Mouse (Mus musculus) thymus, adult 2 months (tissue): Measurements from ENCODE around the gene Abcb7. TPM values are rescaled to one million over a fixed set of nuclear protein-coding genes. Genes with fewer than 3 reads are reported as not detected.

Source experiments
- DNase-seq: peaks from one replicate; pipeline ENCODE4 v3.0.0; 2021
- H3K27ac ChIP-seq: fragments of 200-500 bp; 2 replicates; pipeline ENCODE4 v1.5.1; 2012; ENCODE audit warnings: low read length, control low read depth; ENCODE audit not compliant: control insufficient read depth, insufficient read depth
- H3K27me3 ChIP-seq: fragments of 200-500 bp; 2 replicates; pipeline ENCODE4 v1.6.1; 2012; ENCODE audit warnings: mild to moderate bottlenecking, low read length, moderate library complexity, mixed read lengths; ENCODE audit not compliant: control insufficient read depth, insufficient read depth
- H3K36me3 ChIP-seq: fragments of 200-500 bp; 2 replicates; pipeline ENCODE4 v1.6.1; 2012; ENCODE audit warnings: mild to moderate bottlenecking, low read length, moderate library complexity; ENCODE audit not compliant: control insufficient read depth, insufficient read depth
- H3K4me1 ChIP-seq: fragments of 200-500 bp; replicated peaks from 2 replicates; pipeline ENCODE4 v1.6.1; 2012; ENCODE audit warnings: low read length; ENCODE audit not compliant: control insufficient read depth, insufficient read depth
- H3K4me3 ChIP-seq: fragments of 200-500 bp; 2 replicates; pipeline ENCODE4 v1.5.1; 2012; ENCODE audit warnings: mild to moderate bottlenecking, low read length, control low read depth, moderate library complexity; ENCODE audit not compliant: control insufficient read depth, insufficient read depth
- CTCF ChIP-seq: fragments of 200-500 bp; IDR thresholded peaks from 2 replicates; pipeline ENCODE4 v1.5.1; 2012; ENCODE audit warnings: mild to moderate bottlenecking, control low read depth, low read length, moderate library complexity, borderline replicate concordance; ENCODE audit not compliant: control insufficient read depth, poor library complexity, insufficient read depth; ENCODE audit errors: extremely low read depth
- POLR2A ChIP-seq: fragments of 200-500 bp; IDR thresholded peaks from 2 replicates; pipeline ENCODE4 v1.6.1; 2012; ENCODE audit warnings: mild to moderate bottlenecking, low read length, control low read depth, moderate library complexity; ENCODE audit not compliant: control insufficient read depth, poor library complexity, insufficient read depth; ENCODE audit errors: extremely low read depth
- WGBS: fragments of 180-500 bp; shearing (Covaris S2); methylation state at CpG from one replicate; pipeline ENCODE4 v1.1.7; 2018; 5-methylcytosine and 5-hydroxymethylcytosine counted together
- polyA plus RNA-seq: library from polyadenylated mRNA; depleted of rRNA; stranded (reverse); fragments of >200 nt; gene quantifications from 2 replicates; pipeline ENCODE4 v1.2.3, GENCODE M21; 2012; rRNA removed

Abcb7 gene
- polyA plus RNA-seq, result 6.6 and 7.6 TPM in 2 replicates

- Histone ChIP-seq H3K4me1 (peaks cover 3% of the 10 kb centered on the region; the same call in 1 of the 2 replicates), H3K36me3 (no peaks in the 10 kb centered on the region), H3K27ac (peak within 1 kb of the TSS; percentile 90), H3K4me3 (peak within 1 kb of the TSS; percentile 99), H3K27me3 (no peaks in the 10 kb centered on the region)
- TF ChIP-seq POLR2A (0 out of 2 replicates have a peak, but pooled peaks have one; percentile 28), CTCF (no peak)
- under 1% methylated on average over 57 of the region's 58 CpGs for WGBS
- DNase-seq, result peak; percentile 87
Measured at GRCm38 (mm10) chrX:104413183-104413983, at the start of gene Abcb7. Gene Abcb7, minus strand, starts transcription at chrX:104413856.

DNA sequence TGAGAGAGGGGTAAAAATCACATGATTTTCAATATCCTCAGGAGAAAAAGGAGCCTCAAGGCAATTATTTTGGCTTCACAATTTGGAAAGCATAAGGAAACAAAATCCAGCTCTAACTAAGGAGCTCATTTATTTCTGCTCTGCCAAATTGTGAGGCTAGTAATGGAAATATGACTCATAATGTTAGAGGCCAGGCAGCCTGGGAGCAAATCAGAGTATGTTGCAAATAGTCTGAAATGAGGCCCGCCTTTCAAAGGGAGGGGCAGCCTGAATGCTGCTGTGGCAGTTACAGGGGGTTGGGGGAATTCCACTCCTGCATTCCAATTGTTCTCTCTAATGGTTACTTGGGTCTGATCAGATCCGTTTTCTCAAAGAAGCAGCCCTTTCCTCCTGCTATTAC is 48.1 kb upstream of the Abcb7 start:
- Histone ChIP-seq H3K36me3 (no peaks in the 10 kb centered on the region), H3K4me1 (no peaks in the 10 kb centered on the region), H3K4me3 (no peak overlapping the region), H3K27me3 (no peaks in the 10 kb centered on the region), H3K27ac (no peak overlapping the region)
- 91% methylated on average over 2 of the region's 2 CpGs for WGBS
- DNase-seq, result no peak
- TF ChIP-seq POLR2A, result no peak
- no peak for TF ChIP-seq CTCF

DNA sequence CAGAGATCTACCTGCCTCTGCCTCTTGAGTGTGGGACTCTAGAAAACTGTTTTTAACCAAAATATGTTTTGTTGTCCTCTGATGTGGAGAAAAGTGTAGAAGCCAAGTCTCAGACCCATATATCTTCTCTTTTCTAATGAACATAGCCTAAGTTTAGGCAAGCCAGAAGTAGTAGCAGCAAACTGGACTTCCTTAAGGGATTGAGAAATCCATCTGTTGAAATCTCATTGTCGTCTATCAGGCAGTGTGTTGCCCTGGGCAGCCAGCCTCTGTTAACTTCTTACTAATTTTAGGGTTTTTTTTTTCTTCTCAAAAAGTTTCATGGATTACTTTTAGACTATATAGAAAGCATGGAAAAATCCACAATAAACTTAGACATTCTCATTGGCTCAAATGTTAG is 38.8 kb upstream of the Abcb7 start:
- WGBS, result 100% methylated on average over 1 of the region's 1 CpGs

DNA sequence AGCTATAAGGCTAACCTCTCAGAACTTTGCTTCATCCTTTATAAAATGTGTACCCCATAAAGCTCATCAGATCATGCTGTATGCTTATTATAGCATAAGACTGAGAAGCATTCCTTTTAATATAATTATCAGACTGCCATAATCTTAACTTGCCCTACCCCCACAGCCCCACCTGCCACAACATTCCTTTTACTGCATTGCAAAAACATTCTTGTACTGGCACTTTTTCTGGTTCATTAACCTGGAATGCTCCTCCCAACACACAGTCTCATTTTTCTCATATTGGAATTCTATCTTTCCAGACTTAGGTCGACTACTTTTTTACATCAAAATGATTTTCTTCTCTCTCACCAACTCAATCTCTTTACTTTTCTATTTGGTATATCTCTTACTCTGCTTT is 19.8 kb upstream of the Abcb7 start:
- no peak overlapping the region for H3K27ac ChIP-seq
- TF ChIP-seq POLR2A (no peak), CTCF (no peak)
- 60% methylated on average over 1 of the region's 1 CpGs for WGBS
- no peaks in the 10 kb centered on the region for H3K27me3 ChIP-seq
- DNase-seq, result no peak
- no peak overlapping the region for H3K4me3 ChIP-seq
- H3K36me3 ChIP-seq, result no peaks in the 10 kb centered on the region
- no peaks in the 10 kb centered on the region for H3K4me1 ChIP-seq

More for the DNA sequence above, 38.8 kb upstream of the Abcb7 start:
- Histone ChIP-seq H3K4me1 (no peaks in the 10 kb centered on the region), H3K4me3 (no peak overlapping the region), H3K27me3 (no peaks in the 10 kb centered on the region), H3K36me3 (no peaks in the 10 kb centered on the region), H3K27ac (no peak overlapping the region)
- TF ChIP-seq CTCF (no peak), POLR2A (no peak)
- DNase-seq, result no peak

DNA sequence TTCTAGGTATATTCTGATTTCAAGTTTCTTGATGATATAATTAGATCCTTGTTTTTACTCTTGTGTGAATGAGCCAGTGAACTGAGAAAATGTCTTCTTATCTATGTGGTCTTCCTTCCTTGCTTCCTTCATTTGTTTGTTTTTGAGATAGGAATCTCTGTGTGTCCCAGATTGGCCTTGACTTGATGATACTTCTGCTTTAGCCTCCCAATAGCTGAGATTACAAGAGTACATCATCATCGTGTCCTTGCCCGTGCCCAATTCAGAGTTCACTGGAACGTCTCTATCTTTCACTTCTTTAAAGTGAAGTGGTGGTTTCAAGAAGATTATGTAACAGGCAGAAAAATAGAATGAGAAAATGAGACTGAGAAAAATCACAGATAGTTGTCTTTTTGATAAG is 14.5 kb upstream of the Abcb7 start:
- no peak for DNase-seq
- WGBS, result 74% methylated on average over 3 of the region's 3 CpGs
- H3K27ac ChIP-seq, result no peak overlapping the region
- H3K27me3 ChIP-seq, result no peaks in the 10 kb centered on the region
- H3K4me3 ChIP-seq, result no peak overlapping the region
- TF ChIP-seq CTCF (no peak), POLR2A (no peak)
- H3K36me3 ChIP-seq, result no peaks in the 10 kb centered on the region
- no peaks in the 10 kb centered on the region for H3K4me1 ChIP-seq

DNA sequence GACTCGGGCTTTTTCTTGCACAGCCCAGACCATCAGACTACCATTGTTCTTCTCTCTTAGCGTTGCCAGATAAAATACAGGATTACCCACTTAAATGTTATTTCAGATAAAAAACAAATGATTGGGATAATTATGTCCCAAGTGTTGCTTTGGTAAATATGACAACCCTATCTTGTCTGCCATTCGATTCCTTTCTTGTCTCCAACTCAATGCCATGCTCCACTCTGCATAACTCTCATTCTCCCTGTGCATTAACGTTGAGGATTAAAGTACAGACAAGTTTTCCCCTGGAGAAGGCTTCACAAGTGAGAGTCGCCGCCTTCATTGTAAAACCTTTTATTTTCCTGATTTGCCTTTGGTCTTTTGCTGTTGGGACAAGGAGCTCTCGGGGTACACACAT is 339 bp upstream of the Abcb7 start:
- DNase-seq, result peak; percentile 0
- no peaks in the 10 kb centered on the region for H3K27me3 ChIP-seq
- TF ChIP-seq CTCF (no peak), POLR2A (no peak)
- H3K4me1 ChIP-seq, result peaks cover 3% of the 10 kb centered on the region; the same call in 1 of the 2 replicates
- WGBS, result 45% methylated on average over 7 of the region's 7 CpGs
- no peaks in the 10 kb centered on the region for H3K36me3 ChIP-seq
- no peak overlapping the region; the same call in 1 of the 2 replicates for H3K27ac ChIP-seq
- no peak overlapping the region for H3K4me3 ChIP-seq
